Mouse (Mus musculus): Measurements from ENCODE around the gene Tpm1. TPM values are rescaled to one million over a fixed set of nuclear protein-coding genes. Genes with fewer than 3 reads are reported as not detected.
A peak's percentile ranks its signal among the peaks of the same experiment; 100 is the strongest.

Gene Tpm1
- polyA plus RNA-seq, 1 experiment from 2014 or later: 395 TPM

DNA sequence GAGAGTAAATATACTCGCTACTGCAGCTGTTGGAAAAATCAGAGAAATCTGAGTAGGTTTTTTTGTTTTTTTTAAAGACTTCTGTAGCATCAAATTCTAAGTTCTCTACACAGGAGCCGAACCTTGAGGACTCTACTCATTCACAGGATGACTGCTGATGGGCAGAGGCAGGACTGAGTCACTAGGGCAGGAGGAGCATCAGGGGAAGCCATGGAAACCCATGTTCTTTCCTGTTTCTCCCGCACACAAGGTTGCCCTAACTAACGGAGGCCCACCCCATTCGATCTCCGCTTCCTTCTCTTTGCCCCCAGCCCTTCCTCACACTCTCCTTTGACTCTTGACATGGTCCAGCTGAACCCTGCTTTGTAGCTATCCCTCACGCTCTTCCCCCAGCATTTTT, 10.5 kb downstream of the Tpm1 start:
- 91% methylated on average over 7 of the region's 7 CpGs for WGBS
- H3K36me3 ChIP-seq (ENCODE audit: control insufficient read depth, insufficient read depth, low read length): peaks cover 27% of the 10 kb centered on the region
- no peak overlapping the region for H3K27ac ChIP-seq (replicated peaks; ENCODE audit: low read depth, low read length)
- DNase-seq (ENCODE audit: low spot score) (no peak), ATAC-seq (ENCODE audit: insufficient number of reproducible peaks, low FRiP score, low TSS enrichment, low read depth) (no peak)
- H3K9ac ChIP-seq (ENCODE audit: low read length): no peak overlapping the region
- no peak overlapping the region for H3K4me3 ChIP-seq (ENCODE audit: low read depth, low read length)
- H3K9me3 ChIP-seq (ENCODE audit: control insufficient read depth, low read length): peaks cover 4% of the 10 kb centered on the region; the same call in 1 of the 2 replicates
- H3K4me2 ChIP-seq (ENCODE audit: low read depth, severe bottlenecking): no peak overlapping the region
- peaks cover 24% of the 10 kb centered on the region for H3K4me1 ChIP-seq (ENCODE audit: control insufficient read depth, insufficient read depth, low read length)
- H3K27me3 ChIP-seq (ENCODE audit: control insufficient read depth, insufficient read depth, low read length): no peaks in the 10 kb centered on the region

DNA sequence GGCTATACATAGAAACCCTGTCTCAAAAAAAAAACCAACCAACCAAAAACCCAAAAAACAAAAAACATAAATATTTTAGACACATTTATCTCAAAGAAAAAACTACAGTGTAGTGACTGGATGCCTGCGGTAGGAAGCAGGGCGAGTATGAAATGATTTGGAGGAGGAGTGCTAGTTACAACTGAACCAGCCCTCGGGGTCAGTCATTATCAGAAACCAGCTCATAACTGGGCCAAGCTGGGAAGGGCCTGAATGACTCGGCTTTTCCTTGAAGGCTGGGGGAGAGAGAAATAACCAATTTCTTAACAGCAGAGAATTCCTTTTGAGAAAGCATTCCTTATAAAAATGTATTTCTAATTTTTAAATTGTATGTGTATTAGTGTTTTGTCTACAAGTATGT, 11.5 kb downstream of the Tpm1 start:
- Histone ChIP-seq H3K36me3 (ENCODE audit: control insufficient read depth, insufficient read depth, low read length) (peaks cover 36% of the 10 kb centered on the region), H3K4me3 (ENCODE audit: low read depth, low read length) (no peak overlapping the region), H3K4me2 (ENCODE audit: low read depth, severe bottlenecking) (no peak overlapping the region), H3K4me1 (ENCODE audit: control insufficient read depth, insufficient read depth, low read length) (peaks cover 24% of the 10 kb centered on the region), H3K9me3 (ENCODE audit: control insufficient read depth, low read length) (peaks cover 4% of the 10 kb centered on the region; the same call in 1 of the 2 replicates), H3K27me3 (ENCODE audit: control insufficient read depth, insufficient read depth, low read length) (no peaks in the 10 kb centered on the region), H3K9ac (ENCODE audit: low read length) (no peak overlapping the region), H3K27ac (replicated peaks; ENCODE audit: low read depth, low read length) (no peak overlapping the region)
- DNase-seq (ENCODE audit: low spot score): no peak
- no peak for ATAC-seq (ENCODE audit: insufficient number of reproducible peaks, low FRiP score, low TSS enrichment, low read depth)
- 91% methylated on average over 4 of the region's 4 CpGs for WGBS

DNA sequence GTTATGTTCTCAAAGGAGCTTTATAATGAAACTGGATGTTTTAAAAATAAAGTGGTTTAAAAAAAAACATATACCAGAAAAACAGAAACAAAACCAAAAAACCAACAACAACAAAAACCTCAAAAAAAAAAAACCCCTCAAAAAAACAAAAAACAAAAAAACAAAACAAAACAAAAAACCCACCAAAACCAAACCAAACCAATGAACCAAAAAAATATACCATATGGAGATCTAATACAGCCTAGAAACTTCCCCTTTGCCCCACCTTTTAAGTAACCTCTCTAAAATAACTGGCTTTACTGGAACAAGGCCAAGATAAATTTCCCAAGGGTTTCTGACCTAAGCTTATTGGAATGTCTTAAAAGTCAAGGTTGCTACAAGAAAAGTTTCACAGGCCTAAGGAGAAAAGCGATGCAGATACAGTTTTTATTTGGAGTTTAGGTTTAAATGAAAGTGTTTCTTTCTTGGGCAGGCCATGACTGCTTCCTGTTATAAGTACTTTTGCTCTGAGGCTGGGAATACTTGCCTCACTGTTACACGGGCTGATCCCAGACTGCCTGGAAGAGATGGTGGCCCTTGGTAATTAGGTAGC, 12.6 kb downstream of the Tpm1 start:
- Histone ChIP-seq H3K27ac (replicated peaks; ENCODE audit: low read depth, low read length) (0 out of 2 replicates have a peak overlapping the region, but pooled peaks have one; percentile 26), H3K4me2 (ENCODE audit: low read depth, severe bottlenecking) (no peak overlapping the region)
- DNase-seq (ENCODE audit: low spot score): no peak

GRCm38 (mm10) chr9:67035957-67036451, 13.2 kb downstream of the Tpm1 start:
- Histone ChIP-seq H3K4me1 (ENCODE audit: control insufficient read depth, insufficient read depth, low read length) (peaks cover 12% of the 10 kb centered on the region), H3K4me3 (ENCODE audit: low read depth, low read length) (no peak overlapping the region), H3K27me3 (ENCODE audit: control insufficient read depth, insufficient read depth, low read length) (no peaks in the 10 kb centered on the region), H3K9ac (ENCODE audit: low read length) (no peak overlapping the region), H3K27ac (replicated peaks; ENCODE audit: low read depth, low read length) (no peak overlapping the region), H3K4me2 (ENCODE audit: low read depth, severe bottlenecking) (no peak overlapping the region), H3K9me3 (ENCODE audit: control insufficient read depth, low read length) (peaks cover 4% of the 10 kb centered on the region; the same call in 1 of the 2 replicates), H3K36me3 (ENCODE audit: control insufficient read depth, insufficient read depth, low read length) (peaks cover 39% of the 10 kb centered on the region)
- ATAC-seq (ENCODE audit: insufficient number of reproducible peaks, low FRiP score, low TSS enrichment, low read depth): no peak
- DNase-seq (ENCODE audit: low spot score): no peak
- 93% methylated on average over 12 of the region's 12 CpGs for WGBS

More for the DNA sequence above, 12.6 kb downstream of the Tpm1 start:
- H3K4me3 ChIP-seq (ENCODE audit: low read depth, low read length): no peak overlapping the region
- no peaks in the 10 kb centered on the region for H3K27me3 ChIP-seq (ENCODE audit: control insufficient read depth, insufficient read depth, low read length)
- H3K36me3 ChIP-seq (ENCODE audit: control insufficient read depth, insufficient read depth, low read length): peaks cover 39% of the 10 kb centered on the region
- H3K9ac ChIP-seq (ENCODE audit: low read length): no peak overlapping the region
- WGBS: 71% methylated on average over 2 of the region's 2 CpGs
- peaks cover 4% of the 10 kb centered on the region; the same call in 1 of the 2 replicates for H3K9me3 ChIP-seq (ENCODE audit: control insufficient read depth, low read length)
- peaks cover 16% of the 10 kb centered on the region for H3K4me1 ChIP-seq (ENCODE audit: control insufficient read depth, insufficient read depth, low read length)
- no peak for ATAC-seq (ENCODE audit: insufficient number of reproducible peaks, low FRiP score, low TSS enrichment, low read depth)

- Histone ChIP-seq H3K4me1 (ENCODE audit: control insufficient read depth, insufficient read depth, low read length) (peaks cover 3% of the 10 kb centered on the region; the same call in 1 of the 2 replicates), H3K27ac (replicated peaks; ENCODE audit: low read depth, low read length) (no peak overlapping the region), H3K4me2 (ENCODE audit: low read depth, severe bottlenecking) (no peak overlapping the region), H3K36me3 (ENCODE audit: control insufficient read depth, insufficient read depth, low read length) (peaks cover 39% of the 10 kb centered on the region), H3K4me3 (ENCODE audit: low read depth, low read length) (no peak overlapping the region), H3K9ac (ENCODE audit: low read length) (no peak overlapping the region), H3K9me3 (ENCODE audit: control insufficient read depth, low read length) (peaks cover 4% of the 10 kb centered on the region; the same call in 1 of the 2 replicates), H3K27me3 (ENCODE audit: control insufficient read depth, insufficient read depth, low read length) (no peaks in the 10 kb centered on the region)
- no peak for DNase-seq (ENCODE audit: low spot score)
- WGBS: 92% methylated on average over 4 of the region's 4 CpGs
- no peak for ATAC-seq (ENCODE audit: insufficient number of reproducible peaks, low FRiP score, low TSS enrichment, low read depth)
These were observed 14.5 kb downstream of the Tpm1 start for GRCm38 (mm10) chr9:67034677-67035076.

DNA sequence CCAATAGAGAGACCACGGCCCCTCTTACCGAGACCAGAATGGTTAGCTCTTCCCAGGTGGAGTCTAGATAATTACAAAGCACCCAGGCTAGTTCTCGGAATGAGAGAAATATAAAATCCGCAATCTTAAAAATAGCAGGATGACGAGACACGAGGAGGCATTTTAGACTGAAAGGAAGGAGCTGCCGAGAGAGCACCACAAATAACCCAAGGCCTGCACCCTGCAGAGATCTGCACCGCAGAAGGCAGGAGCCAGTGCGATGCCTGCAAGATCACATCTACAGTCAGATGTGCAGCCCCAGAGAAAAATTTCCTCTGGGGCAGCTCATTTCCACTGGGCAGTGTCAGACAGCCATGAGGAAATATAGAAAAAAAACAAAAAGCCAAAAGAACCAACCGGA, 16.2 kb downstream of the Tpm1 start:
- H3K27me3 ChIP-seq (ENCODE audit: control insufficient read depth, insufficient read depth, low read length): no peaks in the 10 kb centered on the region
- H3K36me3 ChIP-seq (ENCODE audit: control insufficient read depth, insufficient read depth, low read length): peaks cover 44% of the 10 kb centered on the region
- ATAC-seq (ENCODE audit: insufficient number of reproducible peaks, low FRiP score, low TSS enrichment, low read depth): no peak
- H3K27ac ChIP-seq (replicated peaks; ENCODE audit: low read depth, low read length): no peak overlapping the region
- no peak overlapping the region for H3K9ac ChIP-seq (ENCODE audit: low read length)
- H3K4me3 ChIP-seq (ENCODE audit: low read depth, low read length): no peak overlapping the region
- H3K9me3 ChIP-seq (ENCODE audit: control insufficient read depth, low read length): peaks cover 4% of the 10 kb centered on the region; the same call in 1 of the 2 replicates
- WGBS: 97% methylated on average over 10 of the region's 10 CpGs
- DNase-seq (ENCODE audit: low spot score): no peak
- H3K4me1 ChIP-seq (ENCODE audit: control insufficient read depth, insufficient read depth, low read length): peaks cover 3% of the 10 kb centered on the region; the same call in 1 of the 2 replicates
- no peak overlapping the region for H3K4me2 ChIP-seq (ENCODE audit: low read depth, severe bottlenecking)

- no peaks in the 10 kb centered on the region for H3K27me3 ChIP-seq (ENCODE audit: control insufficient read depth, insufficient read depth, low read length)
- WGBS: 95% methylated on average over 15 of the region's 15 CpGs
- ATAC-seq (ENCODE audit: insufficient number of reproducible peaks, low FRiP score, low TSS enrichment, low read depth): no peak
These were observed 16.6 kb downstream of the Tpm1 start for GRCm38 (mm10) chr9:67032611-67033010.

DNA sequence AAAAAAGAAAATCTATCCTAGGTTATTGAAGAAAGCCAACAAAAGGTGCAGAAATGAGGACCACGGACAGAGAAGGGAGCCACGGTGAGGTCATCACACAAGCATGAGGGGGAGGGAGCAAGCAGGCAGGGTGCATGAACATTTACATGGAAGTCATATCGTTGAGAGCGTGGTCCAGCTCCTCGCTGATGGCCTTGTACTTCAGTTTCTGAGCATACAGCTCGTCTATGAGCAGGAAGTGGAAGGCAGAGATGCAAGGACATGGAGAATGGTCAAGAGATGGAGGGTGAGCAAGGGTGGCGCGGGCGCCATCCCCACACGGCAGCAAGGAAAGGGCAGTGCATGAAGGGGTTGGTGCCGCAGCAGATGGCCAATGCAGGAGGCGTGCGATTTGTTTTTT, 19.7 kb downstream of the Tpm1 start:
- WGBS: 95% methylated on average over 13 of the region's 13 CpGs
- Histone ChIP-seq H3K4me3 (ENCODE audit: low read depth, low read length) (no peak overlapping the region), H3K4me1 (ENCODE audit: control insufficient read depth, insufficient read depth, low read length) (no peaks in the 10 kb centered on the region), H3K9me3 (ENCODE audit: control insufficient read depth, low read length) (no peaks in the 10 kb centered on the region), H3K4me2 (ENCODE audit: low read depth, severe bottlenecking) (no peak overlapping the region), H3K27me3 (ENCODE audit: control insufficient read depth, insufficient read depth, low read length) (no peaks in the 10 kb centered on the region), H3K27ac (replicated peaks; ENCODE audit: low read depth, low read length) (no peak overlapping the region), H3K9ac (ENCODE audit: low read length) (no peak overlapping the region), H3K36me3 (ENCODE audit: control insufficient read depth, insufficient read depth, low read length) (peaks cover 27% of the 10 kb centered on the region)
- ATAC-seq (ENCODE audit: insufficient number of reproducible peaks, low FRiP score, low TSS enrichment, low read depth) (no peak), DNase-seq (ENCODE audit: low spot score) (no peak)

More at GRCm38 (mm10) chr9:67032611-67033010, 16.6 kb downstream of the Tpm1 start:
- no peak overlapping the region for H3K27ac ChIP-seq (replicated peaks; ENCODE audit: low read depth, low read length)
- H3K4me2 ChIP-seq (ENCODE audit: low read depth, severe bottlenecking): no peak overlapping the region
- peaks cover 44% of the 10 kb centered on the region for H3K36me3 ChIP-seq (ENCODE audit: control insufficient read depth, insufficient read depth, low read length)
- H3K4me1 ChIP-seq (ENCODE audit: control insufficient read depth, insufficient read depth, low read length): peaks cover 3% of the 10 kb centered on the region; the same call in 1 of the 2 replicates
- peaks cover 4% of the 10 kb centered on the region; the same call in 1 of the 2 replicates for H3K9me3 ChIP-seq (ENCODE audit: control insufficient read depth, low read length)
- DNase-seq (ENCODE audit: low spot score): no peak
- H3K4me3 ChIP-seq (ENCODE audit: low read depth, low read length): no peak overlapping the region
- H3K9ac ChIP-seq (ENCODE audit: low read length): no peak overlapping the region
